Mouse (Mus musculus): ENCODE data around the gene B230219D22Rik. TPM values are rescaled to one million over a fixed set of nuclear protein-coding genes. Genes with fewer than 3 reads are reported as not detected.

The B230219D22Rik gene
- polyA plus RNA-seq, 1 experiment, result 7.6 TPM

DNA sequence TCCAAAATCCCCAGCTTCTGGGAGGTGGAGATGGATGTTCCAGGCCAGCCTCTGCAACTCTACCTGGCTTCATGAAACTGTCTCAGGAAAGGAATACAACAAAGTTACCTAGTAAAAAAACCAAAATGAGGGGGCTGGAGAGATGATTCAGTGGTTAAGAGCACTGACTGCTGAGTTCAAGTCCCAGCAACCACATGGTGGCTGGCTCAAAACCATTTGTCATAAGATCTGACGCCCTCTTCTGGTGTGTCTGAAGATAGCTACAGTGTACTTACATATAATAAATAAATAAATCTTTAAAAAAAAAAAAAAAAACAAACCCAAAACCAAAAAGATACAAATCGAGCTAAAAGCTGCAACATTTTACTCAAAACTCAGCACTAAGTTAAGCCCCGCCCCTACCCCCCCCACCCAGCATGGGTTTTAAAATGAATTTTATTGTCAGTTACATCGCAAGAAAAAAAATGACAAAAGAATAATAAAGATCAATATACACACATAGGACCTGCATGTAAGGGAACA lies 33.7 kb downstream of the B230219D22Rik start:
- TF ChIP-seq POLR2A (IDR thresholded peaks at IDR 0.05; ENCODE audit: control insufficient read depth, low read depth, low read length) (no peak), CTCF (IDR thresholded peaks at IDR 0.05; ENCODE audit: control insufficient read depth, insufficient read depth, insufficient replicate concordance, low read depth, low read length) (no peak)
- no peaks in the 10 kb centered on the region for H3K36me3 ChIP-seq (ENCODE audit: control insufficient read depth, insufficient read depth, low read length)
- peaks cover 3% of the 10 kb centered on the region; the same call in 1 of the 2 replicates for H3K4me1 ChIP-seq (ENCODE audit: control insufficient read depth, insufficient read depth, low read length)
- H3K27me3 ChIP-seq (ENCODE audit: control insufficient read depth, insufficient read depth, low read length), result no peaks in the 10 kb centered on the region
- peak overlapping the region; percentile 90 for H3K4me3 ChIP-seq (ENCODE audit: control insufficient read depth, low read depth, low read length)
- peak overlapping the region; percentile 80 for H3K27ac ChIP-seq (ENCODE audit: control insufficient read depth, insufficient read depth, low read depth, low read length)

GRCm38 (mm10) chr13:55727120-55727838 lies 34.4 kb downstream of the B230219D22Rik start, which contains the start of gene Pcbd2:
TSS of gene Pcbd2 (plus strand) at chr13:55727368.
- peaks cover 3% of the 10 kb centered on the region; the same call in 1 of the 2 replicates for H3K4me1 ChIP-seq (ENCODE audit: control insufficient read depth, insufficient read depth, low read length)
- no peaks in the 10 kb centered on the region for H3K27me3 ChIP-seq (ENCODE audit: control insufficient read depth, insufficient read depth, low read length)
- TF ChIP-seq CTCF (IDR thresholded peaks at IDR 0.05; ENCODE audit: control insufficient read depth, insufficient read depth, insufficient replicate concordance, low read depth, low read length), result no peak
- no peak for TF ChIP-seq POLR2A (IDR thresholded peaks at IDR 0.05; ENCODE audit: control insufficient read depth, low read depth, low read length)
- no peaks in the 10 kb centered on the region for H3K36me3 ChIP-seq (ENCODE audit: control insufficient read depth, insufficient read depth, low read length)
- peak within 1 kb of the TSS; percentile 90 for H3K4me3 ChIP-seq (ENCODE audit: control insufficient read depth, low read depth, low read length)
- peak within 1 kb of the TSS; percentile 80 for H3K27ac ChIP-seq (ENCODE audit: control insufficient read depth, insufficient read depth, low read depth, low read length)

DNA sequence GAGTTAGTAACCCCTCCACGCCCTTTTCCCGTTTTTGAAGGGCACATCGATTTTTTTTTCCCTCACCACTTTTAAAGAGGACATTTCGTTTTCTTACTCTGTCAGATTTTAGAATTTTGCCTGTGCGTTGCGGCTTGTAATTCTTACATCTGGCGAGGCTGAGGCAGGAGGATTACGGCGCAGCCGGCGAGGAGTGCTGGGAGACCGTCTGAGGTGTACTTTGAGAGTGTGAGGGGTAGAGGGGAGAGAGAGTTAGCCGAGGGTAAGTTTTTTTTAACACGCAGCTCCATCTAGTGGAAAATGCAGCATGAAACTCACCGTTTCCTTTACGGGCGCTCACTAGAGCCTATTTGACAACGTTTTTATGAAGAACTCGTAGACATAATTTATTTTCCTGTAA lies 34.9 kb downstream of the B230219D22Rik start:
- peaks cover 3% of the 10 kb centered on the region; the same call in 1 of the 2 replicates for H3K4me1 ChIP-seq (ENCODE audit: control insufficient read depth, insufficient read depth, low read length)
- no peaks in the 10 kb centered on the region for H3K27me3 ChIP-seq (ENCODE audit: control insufficient read depth, insufficient read depth, low read length)
- TF ChIP-seq POLR2A (IDR thresholded peaks at IDR 0.05; ENCODE audit: control insufficient read depth, low read depth, low read length), result peak; percentile 21; the same call in 1 of the 2 replicates
- TF ChIP-seq CTCF (IDR thresholded peaks at IDR 0.05; ENCODE audit: control insufficient read depth, insufficient read depth, insufficient replicate concordance, low read depth, low read length), result no peak
- H3K36me3 ChIP-seq (ENCODE audit: control insufficient read depth, insufficient read depth, low read length), result no peaks in the 10 kb centered on the region
- H3K4me3 ChIP-seq (ENCODE audit: control insufficient read depth, low read depth, low read length), result peak overlapping the region; percentile 90
- peak overlapping the region; percentile 80 for H3K27ac ChIP-seq (ENCODE audit: control insufficient read depth, insufficient read depth, low read depth, low read length)

DNA sequence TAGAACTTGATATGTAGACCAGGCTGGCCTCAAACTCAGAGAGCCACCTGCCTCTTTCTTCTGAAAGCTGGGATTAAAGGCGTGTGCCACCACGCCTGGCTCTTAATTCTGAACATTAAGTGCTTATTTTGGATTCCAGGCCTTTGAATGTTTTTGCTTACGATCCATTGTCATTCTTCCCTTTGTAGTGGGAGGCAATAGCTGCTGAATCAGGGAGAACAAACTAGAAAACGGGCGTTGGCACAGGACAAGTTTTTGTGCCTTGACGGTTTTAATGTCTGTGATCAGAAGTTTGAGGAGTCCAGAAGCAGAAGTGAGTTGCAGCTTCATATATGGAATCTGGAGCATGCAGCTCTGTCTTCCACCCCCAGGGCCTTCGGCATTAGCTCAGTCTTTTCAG lies 37.8 kb downstream of the B230219D22Rik start:
- Histone ChIP-seq H3K36me3 (ENCODE audit: control insufficient read depth, insufficient read depth, low read length) (no peaks in the 10 kb centered on the region), H3K27ac (ENCODE audit: control insufficient read depth, insufficient read depth, low read depth, low read length) (no peak overlapping the region), H3K4me3 (ENCODE audit: control insufficient read depth, low read depth, low read length) (no peak overlapping the region), H3K4me1 (ENCODE audit: control insufficient read depth, insufficient read depth, low read length) (peaks cover 3% of the 10 kb centered on the region; the same call in 1 of the 2 replicates), H3K27me3 (ENCODE audit: control insufficient read depth, insufficient read depth, low read length) (no peaks in the 10 kb centered on the region)
- TF ChIP-seq POLR2A (IDR thresholded peaks at IDR 0.05; ENCODE audit: control insufficient read depth, low read depth, low read length), result no peak

DNA sequence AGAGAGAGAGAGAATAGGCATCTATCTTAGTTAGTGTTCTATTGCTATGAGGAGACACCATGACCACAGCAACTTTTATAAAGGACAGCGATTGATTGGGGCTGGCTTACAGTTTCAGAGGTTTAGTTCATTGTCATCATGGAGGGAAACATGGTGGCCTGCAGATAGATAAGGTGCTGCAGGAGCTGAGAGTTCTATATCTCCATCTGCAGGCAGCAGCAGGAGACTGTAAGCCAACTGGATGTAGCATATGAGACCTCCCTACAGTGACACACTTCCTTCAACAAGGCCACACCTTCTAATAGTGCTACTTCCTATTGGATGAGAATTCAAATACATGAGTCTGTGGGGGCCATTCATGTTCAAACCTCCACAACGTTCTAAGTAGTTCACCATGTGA lies 39.2 kb downstream of the B230219D22Rik start:
- peaks cover 3% of the 10 kb centered on the region; the same call in 1 of the 2 replicates for H3K4me1 ChIP-seq (ENCODE audit: control insufficient read depth, insufficient read depth, low read length)
- no peaks in the 10 kb centered on the region for H3K36me3 ChIP-seq (ENCODE audit: control insufficient read depth, insufficient read depth, low read length)
- no peak overlapping the region for H3K27ac ChIP-seq (ENCODE audit: control insufficient read depth, insufficient read depth, low read depth, low read length)
- H3K27me3 ChIP-seq (ENCODE audit: control insufficient read depth, insufficient read depth, low read length), result no peaks in the 10 kb centered on the region
- TF ChIP-seq CTCF (IDR thresholded peaks at IDR 0.05; ENCODE audit: control insufficient read depth, insufficient read depth, insufficient replicate concordance, low read depth, low read length) (no peak), POLR2A (IDR thresholded peaks at IDR 0.05; ENCODE audit: control insufficient read depth, low read depth, low read length) (no peak)
- H3K4me3 ChIP-seq (ENCODE audit: control insufficient read depth, low read depth, low read length), result no peak overlapping the region

DNA sequence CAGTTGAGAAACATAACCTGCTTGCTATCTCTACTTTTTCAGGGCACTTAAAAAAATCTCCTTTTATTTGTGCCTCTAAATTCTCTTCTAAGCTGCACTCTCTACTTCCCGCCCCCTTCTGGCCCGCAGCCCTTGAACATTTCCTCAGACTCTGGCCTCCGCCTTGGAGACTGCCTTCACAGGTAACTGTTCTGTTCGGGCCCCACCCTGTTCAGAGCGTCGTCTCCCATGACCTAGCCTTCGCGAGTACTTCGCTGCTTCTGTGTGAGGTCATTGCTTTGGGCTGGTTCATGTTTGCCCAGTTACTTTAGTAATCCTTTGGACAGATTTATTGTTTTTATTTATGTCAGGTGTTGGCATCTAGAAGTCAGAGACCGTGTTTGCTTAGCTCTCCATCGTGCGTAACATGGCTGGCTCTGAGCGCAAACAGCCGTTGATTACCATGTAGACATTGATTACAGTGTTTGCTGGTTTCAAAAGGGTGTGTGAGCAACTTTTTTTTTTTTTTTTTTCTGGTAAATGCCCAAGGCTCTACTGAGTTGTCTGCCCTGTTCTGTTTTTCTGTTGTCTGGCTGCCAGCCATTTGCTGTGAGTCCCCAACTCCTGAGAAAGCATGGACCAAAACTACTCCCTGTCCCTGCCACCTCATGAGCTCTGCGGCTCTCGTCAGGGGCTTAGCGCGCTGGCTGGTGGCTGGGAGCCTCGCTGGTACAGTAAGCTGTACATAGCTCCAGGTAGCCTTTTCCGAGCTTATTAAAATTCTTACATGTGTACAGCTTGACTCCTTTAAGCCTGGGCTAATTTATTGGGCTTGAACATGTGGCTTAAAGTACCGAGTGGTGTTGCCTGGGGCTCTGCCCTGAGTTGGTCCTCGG lies 40.9 kb downstream of the B230219D22Rik start:
- Histone ChIP-seq H3K36me3 (ENCODE audit: control insufficient read depth, insufficient read depth, low read length) (no peaks in the 10 kb centered on the region), H3K4me3 (ENCODE audit: control insufficient read depth, low read depth, low read length) (no peak overlapping the region), H3K27me3 (ENCODE audit: control insufficient read depth, insufficient read depth, low read length) (no peaks in the 10 kb centered on the region), H3K27ac (ENCODE audit: control insufficient read depth, insufficient read depth, low read depth, low read length) (no peak overlapping the region), H3K4me1 (ENCODE audit: control insufficient read depth, insufficient read depth, low read length) (no peaks in the 10 kb centered on the region)
- TF ChIP-seq POLR2A (IDR thresholded peaks at IDR 0.05; ENCODE audit: control insufficient read depth, low read depth, low read length), result no peak
- no peak for TF ChIP-seq CTCF (IDR thresholded peaks at IDR 0.05; ENCODE audit: control insufficient read depth, insufficient read depth, insufficient replicate concordance, low read depth, low read length)

DNA sequence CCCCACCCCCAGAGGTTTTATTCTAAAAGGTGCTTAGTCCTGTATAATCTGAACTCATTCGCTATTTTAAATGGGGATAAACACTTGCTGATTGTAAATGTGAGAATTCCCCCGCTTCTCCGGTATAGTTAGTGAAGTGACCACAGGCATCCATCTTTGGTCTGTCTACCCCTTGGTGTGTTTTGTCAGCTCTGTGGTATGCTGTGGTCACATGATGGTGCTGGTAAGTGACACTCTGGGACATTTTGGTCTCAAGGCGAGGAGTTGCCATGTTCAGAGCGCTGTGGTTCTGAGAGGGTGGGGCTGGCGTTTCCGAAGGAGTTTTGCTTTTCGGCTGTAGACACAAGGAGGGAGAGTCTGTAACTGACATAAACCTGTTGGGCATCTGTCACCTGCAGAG lies 45.0 kb downstream of the B230219D22Rik start:
- no peaks in the 10 kb centered on the region for H3K27me3 ChIP-seq (ENCODE audit: control insufficient read depth, insufficient read depth, low read length)
- no peaks in the 10 kb centered on the region for H3K36me3 ChIP-seq (ENCODE audit: control insufficient read depth, insufficient read depth, low read length)
- H3K4me1 ChIP-seq (ENCODE audit: control insufficient read depth, insufficient read depth, low read length), result no peaks in the 10 kb centered on the region
- H3K4me3 ChIP-seq (ENCODE audit: control insufficient read depth, low read depth, low read length), result no peak overlapping the region
- H3K27ac ChIP-seq (ENCODE audit: control insufficient read depth, insufficient read depth, low read depth, low read length), result no peak overlapping the region
- TF ChIP-seq CTCF (IDR thresholded peaks at IDR 0.05; ENCODE audit: control insufficient read depth, insufficient read depth, insufficient replicate concordance, low read depth, low read length), result no peak
- no peak for TF ChIP-seq POLR2A (IDR thresholded peaks at IDR 0.05; ENCODE audit: control insufficient read depth, low read depth, low read length)
